Mouse (Mus musculus) liver, postnatal 0 days (tissue): ENCODE data around the gene Bbs9.

ENCODE experiments used
- CTCF ChIP-seq: sonication (generic); IDR thresholded peaks from 2 replicates; pipeline ENCODE4 v1.5.1; 2016; ENCODE audit warnings: antibody characterized with exemption, low read depth
- EP300 ChIP-seq: IDR thresholded peaks from 2 replicates; pipeline ENCODE4 v1.6.1; 2016; ENCODE audit warnings: antibody characterized with exemption, low read depth, mild to moderate bottlenecking

DNA sequence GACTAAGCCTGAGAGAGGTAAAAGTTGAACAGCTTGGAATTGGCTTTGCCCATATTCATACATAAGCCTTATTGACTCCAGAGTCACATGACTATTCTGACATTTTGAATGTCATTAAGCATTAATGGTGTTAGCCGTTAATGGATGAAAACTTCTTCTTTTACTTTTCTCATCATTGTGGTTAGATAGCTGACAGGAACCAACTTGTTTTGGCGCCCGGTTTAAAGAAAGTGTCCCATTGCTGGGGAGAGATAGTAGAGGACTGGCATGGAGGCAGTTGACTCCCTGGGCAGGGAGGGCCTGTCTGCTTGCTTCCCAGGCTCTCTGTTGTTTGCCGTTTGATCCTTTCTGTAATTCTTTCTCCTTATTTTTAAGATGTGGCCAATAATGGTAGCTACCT lies 312.9 kb downstream of the Bbs9 start:
- TF ChIP-seq CTCF (no peak), EP300 (no peak)
